Mouse (Mus musculus): ENCODE results near the gene Clasp1. TPM values are rescaled to one million over a fixed set of nuclear protein-coding genes. Genes with fewer than 3 reads are reported as not detected.

Clasp1 gene
- polyA plus RNA-seq, 1 experiment, result 160 TPM

DNA sequence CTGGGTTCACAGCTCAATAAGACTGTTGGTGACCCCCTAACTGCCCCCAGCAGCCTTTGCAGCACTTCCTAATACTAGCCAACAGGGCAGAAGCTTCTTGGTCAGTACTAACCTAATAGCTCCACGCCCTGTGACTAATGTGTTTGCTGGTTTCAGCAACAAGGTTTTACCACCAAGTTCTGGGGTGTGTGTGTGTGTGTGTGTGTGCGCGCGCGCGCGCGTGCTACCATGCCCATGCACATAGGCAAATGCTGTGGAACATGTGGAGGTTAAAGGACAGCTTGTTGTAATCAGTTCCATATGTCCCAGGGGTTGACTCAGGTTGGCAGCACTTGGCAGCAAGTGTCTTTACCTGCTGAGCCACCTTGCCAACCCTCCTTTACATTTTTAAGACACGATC lies 105.7 kb downstream of the Clasp1 start:
- WGBS, result 87% methylated on average over 9 of the region's 9 CpGs
- H3K4me3 ChIP-seq (ENCODE audit: insufficient read depth, low read depth, low read length), result no peak overlapping the region
- no peak for TF ChIP-seq POLR2A (IDR thresholded peaks at IDR 0.05; ENCODE audit: insufficient read depth, low read depth, low read length)
- TF ChIP-seq CTCF (IDR thresholded peaks at IDR 0.05; ENCODE audit: insufficient read depth, low read depth, low read length), result no peak
- peaks cover 5% of the 10 kb centered on the region for H3K4me1 ChIP-seq (ENCODE audit: control insufficient read depth, insufficient read depth, low read length)
- 0 out of 2 replicates have a peak overlapping the region, but pooled peaks have one; percentile 30 for H3K27ac ChIP-seq (ENCODE audit: insufficient read depth, low read depth, low read length)

DNA sequence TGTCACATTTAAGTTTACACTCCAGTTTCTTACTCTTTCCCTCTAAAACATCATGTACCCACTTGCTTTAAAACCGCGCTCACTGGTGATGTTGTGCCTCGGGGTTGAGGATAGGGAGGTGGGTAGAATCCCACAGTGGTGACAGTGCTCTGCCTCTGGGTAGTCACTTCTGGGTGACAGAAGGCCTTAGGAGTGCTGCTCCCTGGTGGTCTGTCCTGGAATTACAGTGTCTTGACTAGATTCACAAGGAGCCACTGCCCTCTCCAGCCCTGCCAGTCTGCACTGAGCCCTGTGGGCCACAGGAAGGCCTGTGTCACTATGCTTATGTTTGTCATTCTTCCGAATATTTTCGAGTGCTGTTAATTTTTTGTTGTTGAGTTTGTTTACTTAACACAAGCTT lies 109.5 kb downstream of the Clasp1 start:
- Histone ChIP-seq H3K4me1 (ENCODE audit: control insufficient read depth, insufficient read depth, low read length) (peaks cover 5% of the 10 kb centered on the region), H3K4me3 (ENCODE audit: insufficient read depth, low read depth, low read length) (no peak overlapping the region), H3K27ac (ENCODE audit: insufficient read depth, low read depth, low read length) (no peak overlapping the region)
- TF ChIP-seq CTCF (IDR thresholded peaks at IDR 0.05; ENCODE audit: insufficient read depth, low read depth, low read length) (no peak; the same call in 1 of the 2 replicates), POLR2A (IDR thresholded peaks at IDR 0.05; ENCODE audit: insufficient read depth, low read depth, low read length) (no peak)
- 56% methylated on average over 5 of the region's 5 CpGs for WGBS

DNA sequence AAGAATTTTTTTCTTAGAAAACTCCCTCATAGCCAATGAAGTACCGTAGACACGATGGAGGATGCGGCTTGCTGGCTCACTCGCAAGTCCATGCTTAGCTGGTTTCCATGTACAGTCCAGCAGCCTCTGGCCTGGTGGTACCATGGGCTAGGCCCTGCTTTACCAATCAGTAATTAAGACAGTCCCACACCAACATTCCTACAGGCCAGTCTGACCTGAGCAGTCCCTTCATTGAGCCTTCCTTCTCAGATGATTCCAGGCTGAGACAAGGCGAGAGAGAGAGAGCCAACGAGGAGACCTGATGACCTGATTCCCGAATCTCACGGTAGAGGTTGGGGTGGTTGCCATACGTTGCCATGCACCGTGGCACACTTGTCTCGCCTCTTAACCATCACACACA lies 111.7 kb downstream of the Clasp1 start:
- WGBS, result 93% methylated on average over 11 of the region's 11 CpGs
- TF ChIP-seq POLR2A (IDR thresholded peaks at IDR 0.05; ENCODE audit: insufficient read depth, low read depth, low read length) (no peak), CTCF (IDR thresholded peaks at IDR 0.05; ENCODE audit: insufficient read depth, low read depth, low read length) (no peak)
- no peak overlapping the region for H3K4me3 ChIP-seq (ENCODE audit: insufficient read depth, low read depth, low read length)
- no peaks in the 10 kb centered on the region for H3K4me1 ChIP-seq (ENCODE audit: control insufficient read depth, insufficient read depth, low read length)
- H3K27ac ChIP-seq (ENCODE audit: insufficient read depth, low read depth, low read length), result no peak overlapping the region

DNA sequence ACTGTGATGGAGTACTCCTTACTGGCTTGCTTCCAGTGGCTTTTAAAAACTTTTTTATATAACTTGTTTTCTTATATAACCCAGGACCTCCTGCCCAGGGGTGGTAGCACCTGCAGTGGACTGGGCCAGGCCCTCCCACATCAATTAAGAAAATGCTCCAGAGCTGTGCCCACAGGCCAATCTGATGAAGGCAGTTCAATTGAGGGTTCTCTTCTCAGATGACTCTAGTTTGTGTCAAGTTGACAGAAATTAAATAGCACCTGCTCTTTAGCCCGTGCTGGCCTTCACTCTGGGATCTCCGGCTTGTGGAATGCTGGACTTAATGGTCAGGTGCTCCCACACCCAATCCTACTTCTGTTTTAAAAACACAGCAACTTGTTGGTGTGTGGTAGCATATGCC lies 112.8 kb downstream of the Clasp1 start:
- 85% methylated on average over 2 of the region's 2 CpGs for WGBS
- Histone ChIP-seq H3K27ac (ENCODE audit: insufficient read depth, low read depth, low read length) (no peak overlapping the region), H3K4me3 (ENCODE audit: insufficient read depth, low read depth, low read length) (no peak overlapping the region), H3K4me1 (ENCODE audit: control insufficient read depth, insufficient read depth, low read length) (no peaks in the 10 kb centered on the region)
- TF ChIP-seq CTCF (IDR thresholded peaks at IDR 0.05; ENCODE audit: insufficient read depth, low read depth, low read length), result no peak
- TF ChIP-seq POLR2A (IDR thresholded peaks at IDR 0.05; ENCODE audit: insufficient read depth, low read depth, low read length), result no peak

DNA sequence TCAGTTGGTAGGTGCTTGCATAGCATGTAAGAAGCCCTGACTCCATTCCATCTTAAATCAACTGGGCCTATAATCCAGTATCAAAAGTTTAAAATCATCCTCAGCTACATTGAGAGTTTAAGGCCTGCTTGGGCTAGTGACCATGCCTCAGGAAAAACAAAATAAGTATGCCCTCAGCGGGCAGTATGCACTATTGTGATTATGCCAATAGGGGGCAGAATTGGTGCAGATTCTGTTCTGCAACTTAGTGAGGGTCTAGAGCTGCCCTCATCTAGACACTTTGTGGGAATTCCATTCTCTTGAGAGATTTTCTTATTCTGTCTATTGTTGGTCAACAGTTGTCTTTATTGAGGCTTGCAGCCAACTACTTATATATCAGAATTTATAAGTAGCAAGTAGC lies 116.9 kb downstream of the Clasp1 start:
- no peak for TF ChIP-seq CTCF (IDR thresholded peaks at IDR 0.05; ENCODE audit: insufficient read depth, low read depth, low read length)
- no peak for TF ChIP-seq POLR2A (IDR thresholded peaks at IDR 0.05; ENCODE audit: insufficient read depth, low read depth, low read length)
- Histone ChIP-seq H3K4me1 (ENCODE audit: control insufficient read depth, insufficient read depth, low read length) (peaks cover 13% of the 10 kb centered on the region), H3K4me3 (ENCODE audit: insufficient read depth, low read depth, low read length) (no peak overlapping the region), H3K27ac (ENCODE audit: insufficient read depth, low read depth, low read length) (no peak overlapping the region)
- 88% methylated on average over 1 of the region's 1 CpGs for WGBS

DNA sequence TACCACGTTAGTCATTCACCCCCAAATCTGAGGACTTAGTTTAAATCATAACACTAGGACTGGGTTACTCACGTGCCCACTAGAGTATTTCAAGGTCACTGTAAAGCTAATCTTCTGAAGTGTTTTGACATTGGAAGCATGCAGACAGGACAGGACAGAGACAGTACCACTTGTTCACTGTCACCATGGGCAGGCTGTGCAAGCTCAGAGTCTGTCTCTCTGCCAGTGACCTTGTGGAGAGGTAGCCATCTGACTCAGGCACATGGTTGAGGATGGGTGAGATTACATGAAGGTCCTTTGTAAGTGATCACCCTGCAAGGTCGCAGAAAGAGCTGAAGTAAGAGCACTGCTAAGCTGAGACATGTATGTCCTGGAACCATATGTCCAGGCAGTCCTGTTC lies 122.1 kb downstream of the Clasp1 start:
- WGBS, result 73% methylated on average over 3 of the region's 3 CpGs
- Histone ChIP-seq H3K4me1 (ENCODE audit: control insufficient read depth, insufficient read depth, low read length) (peaks cover 13% of the 10 kb centered on the region), H3K4me3 (ENCODE audit: insufficient read depth, low read depth, low read length) (no peak overlapping the region), H3K27ac (ENCODE audit: insufficient read depth, low read depth, low read length) (no peak overlapping the region)
- TF ChIP-seq POLR2A (IDR thresholded peaks at IDR 0.05; ENCODE audit: insufficient read depth, low read depth, low read length), result no peak
- no peak for TF ChIP-seq CTCF (IDR thresholded peaks at IDR 0.05; ENCODE audit: insufficient read depth, low read depth, low read length)

DNA sequence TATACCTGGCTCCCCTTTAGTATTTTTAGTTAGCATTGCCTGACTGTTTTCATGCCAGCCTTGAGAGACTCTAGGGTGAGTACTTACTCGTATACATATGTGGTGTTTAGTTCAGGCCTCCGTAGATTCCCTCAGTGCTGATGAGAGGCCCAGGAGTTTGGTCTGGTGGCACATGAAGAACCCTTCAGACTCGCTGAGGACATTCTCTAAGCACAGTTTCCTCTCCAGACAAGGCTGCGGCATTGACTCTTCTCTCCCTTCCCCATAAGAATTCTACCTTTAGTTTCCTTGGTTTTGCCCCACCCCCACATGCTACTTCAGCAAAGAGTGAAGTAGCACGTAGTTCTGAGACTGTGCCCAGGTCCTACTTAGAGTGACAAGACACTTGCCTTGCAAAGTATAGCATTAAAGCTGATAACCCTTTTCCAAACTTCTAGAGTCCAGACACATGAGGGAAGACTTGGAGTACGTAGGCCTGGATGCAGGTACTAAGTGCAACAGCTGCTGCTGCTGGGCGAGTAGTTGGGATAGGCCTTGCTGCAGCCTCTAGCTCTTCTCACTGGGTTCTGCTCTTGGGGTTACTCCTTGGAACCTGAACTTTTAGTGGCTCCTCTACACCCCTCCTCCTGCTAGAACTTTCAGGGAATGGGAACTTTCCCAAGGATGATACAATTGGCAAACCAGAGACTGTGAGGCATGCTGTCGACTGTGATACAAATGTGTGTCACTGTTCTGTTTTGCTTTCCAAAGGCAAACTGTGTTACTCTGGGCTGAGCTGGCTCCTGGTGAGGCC lies 123.1 kb downstream of the Clasp1 start:
- WGBS, result 94% methylated on average over 8 of the region's 8 CpGs
- no peak overlapping the region for H3K27ac ChIP-seq (ENCODE audit: insufficient read depth, low read depth, low read length)
- H3K4me1 ChIP-seq (ENCODE audit: control insufficient read depth, insufficient read depth, low read length), result peaks cover 13% of the 10 kb centered on the region
- no peak overlapping the region for H3K4me3 ChIP-seq (ENCODE audit: insufficient read depth, low read depth, low read length)
- TF ChIP-seq POLR2A (IDR thresholded peaks at IDR 0.05; ENCODE audit: insufficient read depth, low read depth, low read length), result no peak
- no peak for TF ChIP-seq CTCF (IDR thresholded peaks at IDR 0.05; ENCODE audit: insufficient read depth, low read depth, low read length)

DNA sequence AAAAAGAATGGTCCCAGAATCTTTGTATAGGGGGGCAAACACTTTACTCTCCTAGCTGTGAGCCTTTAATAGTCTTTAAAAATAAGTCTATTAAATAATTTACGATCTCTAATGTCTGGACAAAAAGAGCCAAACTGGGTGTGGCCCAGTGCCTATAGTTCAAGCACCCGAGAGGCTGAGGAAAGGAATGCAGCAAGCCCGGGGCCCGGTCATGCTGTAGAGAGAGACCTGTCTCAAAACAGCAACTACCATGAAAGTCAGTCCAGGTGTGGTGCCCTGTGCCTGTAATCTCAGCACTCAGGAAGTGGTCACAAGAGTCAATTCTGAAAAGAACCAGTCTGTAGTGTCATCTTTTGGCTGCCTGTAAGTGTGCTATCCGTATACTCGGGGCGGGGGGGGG lies 127.4 kb downstream of the Clasp1 start:
- TF ChIP-seq POLR2A (IDR thresholded peaks at IDR 0.05; ENCODE audit: insufficient read depth, low read depth, low read length) (no peak), CTCF (IDR thresholded peaks at IDR 0.05; ENCODE audit: insufficient read depth, low read depth, low read length) (no peak)
- Histone ChIP-seq H3K4me1 (ENCODE audit: control insufficient read depth, insufficient read depth, low read length) (no peaks in the 10 kb centered on the region), H3K27ac (ENCODE audit: insufficient read depth, low read depth, low read length) (no peak overlapping the region), H3K4me3 (ENCODE audit: insufficient read depth, low read depth, low read length) (no peak overlapping the region)
- WGBS, result 84% methylated on average over 7 of the region's 7 CpGs

DNA sequence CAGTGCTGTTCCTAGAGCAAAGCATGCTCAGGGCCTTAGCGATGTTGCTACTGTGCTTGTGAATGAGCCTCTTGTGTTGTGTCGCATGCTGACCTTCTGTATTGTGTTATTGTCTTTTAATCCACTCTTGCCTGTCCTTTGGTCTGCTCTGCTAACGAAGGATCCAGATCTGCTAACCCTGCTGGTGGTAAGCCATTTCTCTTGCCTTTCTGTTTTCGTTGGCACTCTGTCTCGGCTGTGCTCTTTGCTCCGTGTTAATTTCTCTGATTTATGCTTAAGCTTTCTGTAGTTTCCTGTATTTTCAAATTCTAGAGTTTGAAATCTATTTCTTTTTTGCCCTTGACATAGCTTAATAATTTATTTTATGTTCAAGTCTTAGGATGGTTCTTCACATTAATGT lies 134.3 kb downstream of the Clasp1 start:
- H3K27ac ChIP-seq (ENCODE audit: insufficient read depth, low read depth, low read length), result no peak overlapping the region
- H3K4me3 ChIP-seq (ENCODE audit: insufficient read depth, low read depth, low read length), result no peak overlapping the region
- TF ChIP-seq POLR2A (IDR thresholded peaks at IDR 0.05; ENCODE audit: insufficient read depth, low read depth, low read length) (no peak), CTCF (IDR thresholded peaks at IDR 0.05; ENCODE audit: insufficient read depth, low read depth, low read length) (no peak)
- H3K4me1 ChIP-seq (ENCODE audit: control insufficient read depth, insufficient read depth, low read length), result no peaks in the 10 kb centered on the region
- WGBS, result 46% methylated on average over 6 of the region's 6 CpGs

Measured in olfactory bulb, adult 2 months (tissue).